Mouse (Mus musculus) heart, embryonic 15.5 days (tissue): ENCODE measurements around the gene Spag7. TPM values are rescaled to one million over a fixed set of nuclear protein-coding genes. Genes with fewer than 3 reads are reported as not detected.

Source experiments
- ATAC-seq: fragments of 200-750 bp; cut with Nextera tagmentation; replicated peaks from 2 replicates; pipeline ENCODE4 v1.8.0; 2017; ENCODE audit warnings: low read depth, moderate TSS enrichment; ENCODE audit not compliant: insufficient number of reproducible peaks, insufficient read depth, low FRiP score
- H3K27ac ChIP-seq: fragments of 300-500 bp; sonication (generic); 2 replicates; pipeline ENCODE4 v1.5.1; 2015; ENCODE audit warnings: mild to moderate bottlenecking, inconsistent platforms
- H3K27me3 ChIP-seq: fragments of 300-500 bp; sonication (generic); 2 replicates; pipeline ENCODE4 v1.6.1; 2015; ENCODE audit warnings: inconsistent platforms
- H3K36me3 ChIP-seq: fragments of 300-500 bp; sonication (generic); 2 replicates; pipeline ENCODE4 v1.6.1; 2015; ENCODE audit warnings: mild to moderate bottlenecking, inconsistent platforms
- H3K4me1 ChIP-seq: fragments of 300-500 bp; sonication (generic); replicated peaks from 2 replicates; pipeline ENCODE4 v1.6.1; 2015; ENCODE audit warnings: inconsistent platforms
- H3K4me2 ChIP-seq: fragments of 300-500 bp; sonication (generic); 2 replicates; pipeline ENCODE4 v1.6.1; 2015; ENCODE audit warnings: inconsistent platforms, mild to moderate bottlenecking, moderate library complexity
- H3K4me3 ChIP-seq: fragments of 300-500 bp; sonication (generic); 2 replicates; pipeline ENCODE4 v1.5.1; 2015; ENCODE audit warnings: mild to moderate bottlenecking, inconsistent platforms
- H3K9ac ChIP-seq: fragments of 300-500 bp; sonication (generic); 2 replicates; pipeline ENCODE4 v1.6.1; 2015; ENCODE audit warnings: mild to moderate bottlenecking, inconsistent platforms
- H3K9me3 ChIP-seq: fragments of 300-500 bp; sonication (generic); replicated peaks from 2 replicates; pipeline ENCODE4 v1.6.1; 2016; ENCODE audit warnings: inconsistent platforms
- WGBS: fragments of 180-500 bp; shearing (Covaris S2); methylation state at CpG from one replicate; pipeline ENCODE4 v1.1.7; 2015; ENCODE audit warnings: mixed read lengths; 5-methylcytosine and 5-hydroxymethylcytosine counted together
- microRNA-seq: library from miRNA; unstranded; fragments of <30 nt; microRNA quantifications from one replicate; pipeline ENCODE4, GENCODE M21; 2016
- polyA plus RNA-seq: library from polyadenylated mRNA; unstranded; fragments of >200 nt; fragmentation: Nextera tagmentation; extraction: Ambion mirVana; gene quantifications from 2 replicates; pipeline ENCODE4 v1.2.1, GENCODE M21; 2015

Gene Spag7
- polyA plus RNA-seq, 1 experiment from 2014 or later, result 168 TPM

DNA sequence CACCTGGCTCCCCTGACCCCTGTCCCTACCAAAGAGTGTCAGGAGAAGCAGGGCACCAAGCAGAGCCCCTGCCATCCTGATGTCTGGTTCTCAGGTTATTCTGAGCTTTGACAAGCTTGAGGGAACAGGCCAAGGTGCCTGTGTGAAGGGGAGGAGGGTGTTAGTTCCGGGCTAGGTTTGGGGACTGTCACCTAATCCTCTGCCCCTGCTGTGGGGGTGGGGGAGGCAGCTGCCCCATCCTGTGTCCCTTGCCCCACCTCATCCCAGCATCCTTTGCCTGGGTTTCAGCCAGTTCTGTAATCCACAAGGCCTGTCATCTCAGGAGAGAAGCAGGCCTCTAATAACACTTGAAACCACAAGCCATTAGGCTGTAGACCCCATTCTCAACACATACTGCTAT lies 50.1 kb downstream of the Spag7 start, which contains the start of gene Chrne:
TSS of gene Chrne (minus strand) at position 116 of the 400 bp plus-strand sequence.
- no peak for ATAC-seq
- H3K4me3 ChIP-seq, result no peak within 1 kb of the TSS
- no peak within 1 kb of the TSS for H3K27ac ChIP-seq
- peaks cover 21% of the 10 kb centered on the region for H3K4me1 ChIP-seq
- WGBS, result 27% methylated on average over 1 of the region's 1 CpGs
- H3K9ac ChIP-seq, result no peak within 1 kb of the TSS
- H3K9me3 ChIP-seq, result no peaks in the 10 kb centered on the region
- peaks cover 6% of the 10 kb centered on the region for H3K27me3 ChIP-seq
- no peaks in the 10 kb centered on the region for H3K36me3 ChIP-seq
- no peak within 1 kb of the TSS for H3K4me2 ChIP-seq

DNA sequence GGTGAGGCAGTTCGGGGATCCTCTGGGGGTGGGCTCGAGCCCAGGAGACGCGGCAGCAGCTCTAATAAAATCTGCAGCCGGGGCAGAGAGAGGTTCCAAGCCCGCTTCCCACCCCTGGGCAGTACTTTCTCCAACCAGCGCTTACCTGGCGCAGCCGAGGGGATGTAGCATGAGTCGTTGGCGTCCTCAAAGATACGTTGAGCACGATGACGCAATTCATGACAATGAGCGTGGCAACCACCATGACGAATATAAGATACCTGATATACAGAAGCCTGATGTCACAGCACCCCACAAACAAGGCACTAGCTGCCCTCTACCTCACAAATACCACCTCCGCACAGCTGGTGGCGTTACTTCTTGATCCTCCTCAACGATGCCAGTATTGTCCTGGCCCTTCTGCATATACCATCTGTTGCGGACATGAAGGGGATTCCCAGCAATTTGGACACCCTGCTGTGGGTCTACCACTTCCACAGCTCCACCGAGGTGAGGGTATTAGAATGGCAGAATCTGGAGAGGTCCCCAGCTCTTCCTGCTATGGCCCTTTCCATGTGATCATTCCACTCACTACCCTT lies 53.6 kb downstream of the Spag7 start, which contains the start of gene 4930544D05Rik:
TSS of gene 4930544D05Rik (plus strand) at position 333 of the 578 bp plus-strand sequence.
- Histone ChIP-seq H3K4me2 (peak within 1 kb of the TSS; percentile 91), H3K4me1 (peaks cover 16% of the 10 kb centered on the region), H3K27ac (peak within 1 kb of the TSS; percentile 71), H3K9me3 (no peaks in the 10 kb centered on the region), H3K4me3 (peak within 1 kb of the TSS; percentile 53), H3K9ac (peak within 1 kb of the TSS; percentile 54), H3K36me3 (peaks cover 26% of the 10 kb centered on the region), H3K27me3 (peaks cover 6% of the 10 kb centered on the region)
- 9% methylated on average over 21 of the region's 21 CpGs for WGBS
- no peak for ATAC-seq

DNA sequence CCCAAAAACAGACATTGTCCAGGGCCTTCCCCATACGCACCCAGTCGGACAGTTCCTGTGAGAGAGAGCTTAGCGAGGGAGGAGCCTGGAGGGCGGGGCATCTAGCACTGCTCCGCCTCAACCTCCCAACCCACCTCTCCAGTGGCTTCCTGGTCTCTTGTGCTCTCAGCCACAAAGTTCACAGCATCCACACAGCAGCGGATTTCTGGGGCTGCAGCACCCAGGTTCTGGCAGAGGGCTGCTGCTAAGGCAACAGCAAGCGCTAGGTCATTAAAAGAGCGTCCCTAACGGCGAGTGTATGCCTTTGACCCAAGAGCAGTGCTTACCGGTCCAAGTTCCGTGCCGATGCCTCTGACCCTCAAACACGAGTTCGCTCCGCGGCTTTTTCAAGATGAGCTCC lies 54.1 kb downstream of the Spag7 start:
- H3K4me2 ChIP-seq, result peak overlapping the region; percentile 91
- ATAC-seq, result peak; percentile 81
- H3K4me3 ChIP-seq, result peak overlapping the region; percentile 53
- H3K9me3 ChIP-seq, result no peaks in the 10 kb centered on the region
- peaks cover 30% of the 10 kb centered on the region for H3K36me3 ChIP-seq
- peaks cover 6% of the 10 kb centered on the region for H3K27me3 ChIP-seq
- H3K9ac ChIP-seq, result peak overlapping the region; percentile 54
- H3K27ac ChIP-seq, result peak overlapping the region; percentile 71
- under 1% methylated on average over 17 of the region's 17 CpGs for WGBS
- peaks cover 16% of the 10 kb centered on the region for H3K4me1 ChIP-seq

Small RNA genes lying within 50 kb of the gene (microRNA-seq; reads per million reads assigned to microRNA genes)
- 0.63 reads per million for gene Mir6925

Other genes with a start within 250 kb of the Spag7 start
- 11.4 and 14.7 TPM in 2 replicates for gene Arrb2, start 236.8 kb downstream of the Spag7 start, polyA plus RNA-seq
- gene Med11, start 217.5 kb downstream of the Spag7 start, polyA plus RNA-seq, result 19.5 and 24.2 TPM in 2 replicates
- 1.5 and 1.8 TPM in 2 replicates for gene Zmynd15, start 210.0 kb downstream of the Spag7 start, polyA plus RNA-seq
- 9.0 and 10.2 TPM in 2 replicates for gene Cxcl16, start 209.4 kb downstream of the Spag7 start, polyA plus RNA-seq
- gene Tm4sf5, start 164.2 kb downstream of the Spag7 start, polyA plus RNA-seq, result 4.9 and 5.4 TPM in 2 replicates
- 0.19 and 0.37 TPM in 2 replicates for gene Vmo1, start 154.8 kb downstream of the Spag7 start, polyA plus RNA-seq
- 0.42 TPM in 1 of 2 replicates, not detected in the other for gene Gltpd2, start 150.2 kb downstream of the Spag7 start, polyA plus RNA-seq
- 509 and 590 TPM in 2 replicates for gene Psmb6, start 144.0 kb downstream of the Spag7 start, polyA plus RNA-seq
- not detected in 2 replicates for gene Gm40193, start 136.5 kb downstream of the Spag7 start, polyA plus RNA-seq
- gene Pld2, start 129.4 kb downstream of the Spag7 start, polyA plus RNA-seq, result 10.4 and 11.7 TPM in 2 replicates
- gene Mink1, start 106.5 kb downstream of the Spag7 start, polyA plus RNA-seq, result 8.1 and 11.8 TPM in 2 replicates
- not detected in 2 replicates for gene 4930544D05Rik, start 53.6 kb downstream of the Spag7 start, polyA plus RNA-seq
- gene Chrne, start 50.2 kb downstream of the Spag7 start, polyA plus RNA-seq, result 0.30 TPM in 1 of 2 replicates, not detected in the other
- gene Gp1ba, start 30.3 kb downstream of the Spag7 start, polyA plus RNA-seq, result 0.62 and 0.67 TPM in 2 replicates
- gene Rnf167, start 22.2 kb downstream of the Spag7 start, polyA plus RNA-seq, result 75.1 and 81.2 TPM in 2 replicates
- gene Slc25a11, start 21.9 kb downstream of the Spag7 start, polyA plus RNA-seq, result 279 TPM in 2 replicates
- 1,318 and 1,359 TPM in 2 replicates for gene Pfn1, start 14.8 kb downstream of the Spag7 start, polyA plus RNA-seq
- 389 and 492 TPM in 2 replicates for gene Eno3, start 12.2 kb downstream of the Spag7 start, polyA plus RNA-seq
- gene Camta2, start 18.7 kb upstream of the Spag7 start, polyA plus RNA-seq, result 11.3 and 16.0 TPM in 2 replicates
- gene Inca1, start 30.7 kb upstream of the Spag7 start, polyA plus RNA-seq, result 1.4 and 2.2 TPM in 2 replicates
- 5.3 and 5.5 TPM in 2 replicates for gene Kif1c, start 31.1 kb upstream of the Spag7 start, polyA plus RNA-seq
- 8.4 and 9.3 TPM in 2 replicates for gene Zfp3, start 94.8 kb upstream of the Spag7 start, polyA plus RNA-seq
- gene Scimp, start 143.2 kb upstream of the Spag7 start, polyA plus RNA-seq, result 0.45 and 0.60 TPM in 2 replicates
- gene Rabep1, start 175.4 kb upstream of the Spag7 start, polyA plus RNA-seq, result 26.4 and 29.1 TPM in 2 replicates